Mouse (Mus musculus): ENCODE measurements around the gene Jmjd4. TPM values are rescaled to one million over a fixed set of nuclear protein-coding genes. Genes with fewer than 3 reads are reported as not detected.

Jmjd4 gene
- polyA plus RNA-seq (2012; rRNA removed): 6.2 and 7.2 TPM in 2 replicates

GRCm38 (mm10) chr11:59449741-59450229 is at the start of gene Jmjd4:
TSS of gene Jmjd4 (plus strand) at chr11:59450045.
- peak within 1 kb of the TSS; percentile 87 for H3K27ac ChIP-seq (ENCODE audit: insufficient read depth, low read depth, low read length)
- peaks cover 2% of the 10 kb centered on the region; the same call in 1 of the 2 replicates for H3K4me1 ChIP-seq (ENCODE audit: control insufficient read depth, insufficient read depth, low read length)
- peak within 1 kb of the TSS; percentile 95 for H3K4me3 ChIP-seq (ENCODE audit: insufficient read depth, low read depth, low read length)
- no peaks in the 10 kb centered on the region for H3K36me3 ChIP-seq (ENCODE audit: control insufficient read depth, insufficient read depth, low read length)
- H3K27me3 ChIP-seq (replicated peaks; ENCODE audit: control insufficient read depth, insufficient read depth, low read length): no peaks in the 10 kb centered on the region
- DNase-seq: peak; percentile 95
- TF ChIP-seq CTCF (conservative IDR thresholded peaks at IDR 0.05; ENCODE audit: insufficient read depth, insufficient read length, low read depth, low read length) (no peak), POLR2A (IDR thresholded peaks at IDR 0.05; ENCODE audit: low read depth, low read length) (peak; percentile 65)
- under 1% methylated on average over 33 of the region's 40 CpGs for WGBS

- no peak overlapping the region for H3K4me3 ChIP-seq (ENCODE audit: insufficient read depth, low read depth, low read length)
- TF ChIP-seq POLR2A (IDR thresholded peaks at IDR 0.05; ENCODE audit: low read depth, low read length) (no peak), CTCF (conservative IDR thresholded peaks at IDR 0.05; ENCODE audit: insufficient read depth, insufficient read length, low read depth, low read length) (no peak)
- no peak overlapping the region for H3K27ac ChIP-seq (ENCODE audit: insufficient read depth, low read depth, low read length)
- H3K36me3 ChIP-seq (ENCODE audit: control insufficient read depth, insufficient read depth, low read length): no peaks in the 10 kb centered on the region; the same call in 1 of the 2 replicates
- 67% methylated on average over 2 of the region's 2 CpGs for WGBS
- DNase-seq: no peak
- no peaks in the 10 kb centered on the region for H3K27me3 ChIP-seq (replicated peaks; ENCODE audit: control insufficient read depth, insufficient read depth, low read length)
- H3K4me1 ChIP-seq (ENCODE audit: control insufficient read depth, insufficient read depth, low read length): no peaks in the 10 kb centered on the region
Measured at GRCm38 (mm10) chr11:59400876-59401275, 49.0 kb upstream of the Jmjd4 start.

- 90% methylated on average over 1 of the region's 1 CpGs for WGBS
- Histone ChIP-seq H3K4me3 (ENCODE audit: insufficient read depth, low read depth, low read length) (no peak overlapping the region), H3K27me3 (replicated peaks; ENCODE audit: control insufficient read depth, insufficient read depth, low read length) (no peaks in the 10 kb centered on the region), H3K4me1 (ENCODE audit: control insufficient read depth, insufficient read depth, low read length) (no peaks in the 10 kb centered on the region), H3K27ac (ENCODE audit: insufficient read depth, low read depth, low read length) (no peak overlapping the region), H3K36me3 (ENCODE audit: control insufficient read depth, insufficient read depth, low read length) (no peaks in the 10 kb centered on the region; the same call in 1 of the 2 replicates)
- no peak for TF ChIP-seq POLR2A (IDR thresholded peaks at IDR 0.05; ENCODE audit: low read depth, low read length)
- TF ChIP-seq CTCF (conservative IDR thresholded peaks at IDR 0.05; ENCODE audit: insufficient read depth, insufficient read length, low read depth, low read length): no peak
- no peak for DNase-seq
Measured at GRCm38 (mm10) chr11:59405761-59406160, 44.1 kb upstream of the Jmjd4 start.

- 73% methylated on average over 2 of the region's 2 CpGs for WGBS
- DNase-seq: no peak
- Histone ChIP-seq H3K36me3 (ENCODE audit: control insufficient read depth, insufficient read depth, low read length) (no peaks in the 10 kb centered on the region), H3K27me3 (replicated peaks; ENCODE audit: control insufficient read depth, insufficient read depth, low read length) (no peaks in the 10 kb centered on the region), H3K4me1 (ENCODE audit: control insufficient read depth, insufficient read depth, low read length) (no peaks in the 10 kb centered on the region), H3K27ac (ENCODE audit: insufficient read depth, low read depth, low read length) (no peak overlapping the region), H3K4me3 (ENCODE audit: insufficient read depth, low read depth, low read length) (no peak overlapping the region)
- TF ChIP-seq POLR2A (IDR thresholded peaks at IDR 0.05; ENCODE audit: low read depth, low read length) (no peak), CTCF (conservative IDR thresholded peaks at IDR 0.05; ENCODE audit: insufficient read depth, insufficient read length, low read depth, low read length) (no peak)
Measured at GRCm38 (mm10) chr11:59410851-59411250, 39.0 kb upstream of the Jmjd4 start.

GRCm38 (mm10) chr11:59412058-59412457 is 37.8 kb upstream of the Jmjd4 start:
- Histone ChIP-seq H3K36me3 (ENCODE audit: control insufficient read depth, insufficient read depth, low read length) (no peaks in the 10 kb centered on the region), H3K27me3 (replicated peaks; ENCODE audit: control insufficient read depth, insufficient read depth, low read length) (no peaks in the 10 kb centered on the region), H3K4me1 (ENCODE audit: control insufficient read depth, insufficient read depth, low read length) (no peaks in the 10 kb centered on the region), H3K4me3 (ENCODE audit: insufficient read depth, low read depth, low read length) (no peak overlapping the region), H3K27ac (ENCODE audit: insufficient read depth, low read depth, low read length) (no peak overlapping the region)
- 89% methylated on average over 6 of the region's 6 CpGs for WGBS
- DNase-seq: no peak
- TF ChIP-seq CTCF (conservative IDR thresholded peaks at IDR 0.05; ENCODE audit: insufficient read depth, insufficient read length, low read depth, low read length): no peak
- no peak for TF ChIP-seq POLR2A (IDR thresholded peaks at IDR 0.05; ENCODE audit: low read depth, low read length)

GRCm38 (mm10) chr11:59412999-59413863 is 36.6 kb upstream of the Jmjd4 start:
- DNase-seq: no peak
- Histone ChIP-seq H3K27me3 (replicated peaks; ENCODE audit: control insufficient read depth, insufficient read depth, low read length) (no peaks in the 10 kb centered on the region), H3K36me3 (ENCODE audit: control insufficient read depth, insufficient read depth, low read length) (no peaks in the 10 kb centered on the region), H3K4me1 (ENCODE audit: control insufficient read depth, insufficient read depth, low read length) (no peaks in the 10 kb centered on the region), H3K4me3 (ENCODE audit: insufficient read depth, low read depth, low read length) (no peak overlapping the region), H3K27ac (ENCODE audit: insufficient read depth, low read depth, low read length) (no peak overlapping the region)
- no peak for TF ChIP-seq CTCF (conservative IDR thresholded peaks at IDR 0.05; ENCODE audit: insufficient read depth, insufficient read length, low read depth, low read length)
- TF ChIP-seq POLR2A (IDR thresholded peaks at IDR 0.05; ENCODE audit: low read depth, low read length): no peak
- 85% methylated on average over 13 of the region's 13 CpGs for WGBS

- H3K4me1 ChIP-seq (ENCODE audit: control insufficient read depth, insufficient read depth, low read length): no peaks in the 10 kb centered on the region
- no peak overlapping the region for H3K27ac ChIP-seq (ENCODE audit: insufficient read depth, low read depth, low read length)
- H3K36me3 ChIP-seq (ENCODE audit: control insufficient read depth, insufficient read depth, low read length): no peaks in the 10 kb centered on the region
- WGBS: 67% methylated on average over 5 of the region's 5 CpGs
- H3K27me3 ChIP-seq (replicated peaks; ENCODE audit: control insufficient read depth, insufficient read depth, low read length): no peaks in the 10 kb centered on the region
- TF ChIP-seq CTCF (conservative IDR thresholded peaks at IDR 0.05; ENCODE audit: insufficient read depth, insufficient read length, low read depth, low read length): no peak
- TF ChIP-seq POLR2A (IDR thresholded peaks at IDR 0.05; ENCODE audit: low read depth, low read length): no peak
- no peak for DNase-seq
- no peak overlapping the region for H3K4me3 ChIP-seq (ENCODE audit: insufficient read depth, low read depth, low read length)
Measured at GRCm38 (mm10) chr11:59418708-59419107, 31.1 kb upstream of the Jmjd4 start.

Data from kidney, adult 2 months (tissue).